In genomic region chr1:91968710-91969379, GRCm38 (mm10) we compare ENCODE assay signal across 9 mouse cellular contexts.
DNase-seq lines count a peak whose midpoint lies in the region; ATAC-seq lines count a peak whose summit lies in the region.
"Had no signal": no experiment of that assay in that cellular context is flagged by ENCODE, and none has a peak within 500 bp of the region (broad histone marks: within the 10 kb centered on the region; RNA-seq: fewer than 3 reads in every experiment).

No protein-coding gene starts in this region.

- H3K9me3 ChIP-seq in intestine, embryonic 14.5 days (ENCODE audit: control insufficient read depth, low read length) = no peaks in the 10 kb centered on the region
- H3K9me3 ChIP-seq in intestine, embryonic 15.5 days = no peaks in the 10 kb centered on the region
- H3K9me3 ChIP-seq: liver, embryonic 15.5 days had no signal

- H3K4me1 ChIP-seq in intestine, embryonic 14.5 days (replicated peaks; ENCODE audit: control insufficient read depth, insufficient read depth, low read length) = no peaks in the 10 kb centered on the region
- no peaks in the 10 kb centered on the region for H3K4me1 ChIP-seq in intestine, embryonic 15.5 days (replicated peaks)
- H3K4me1 ChIP-seq: liver, embryonic 15.5 days had no signal

- no peaks in the 10 kb centered on the region for H3K27me3 ChIP-seq in intestine, embryonic 14.5 days (replicated peaks; ENCODE audit: control insufficient read depth, insufficient read depth, low read length)
- no peaks in the 10 kb centered on the region for H3K27me3 ChIP-seq in intestine, embryonic 15.5 days (replicated peaks)
- H3K27me3 ChIP-seq: liver, embryonic 15.5 days had no signal

- peak; percentile 75 for DNase-seq in intestine, embryonic 14.5 days (ENCODE audit: low spot score)
- DNase-seq in Muller cell, postnatal 12 days (ENCODE audit: inconsistent ontology term) = peak; percentile 17
- peak; percentile 60 to 81 for DNase-seq in cerebellum, postnatal 25 days
- DNase-seq in heart, postnatal 4 days = peak; percentile 68
- DNase-seq in left cerebral cortex, postnatal 4 days = peak; percentile 61
- DNase-seq in ovary, postnatal 36 days (ENCODE audit: low spot score) = peak; percentile 55
- no peak for DNase-seq in natural killer cell, adult 2 months (ENCODE audit: low spot score in 2 of 2)

- H3K27ac ChIP-seq in intestine, embryonic 14.5 days (ENCODE audit: low read depth) = no peak overlapping the region
- H3K27ac ChIP-seq in intestine, embryonic 15.5 days = no peak overlapping the region
- H3K27ac ChIP-seq: liver, embryonic 15.5 days had no signal

- no peak overlapping the region for H3K9ac ChIP-seq in intestine, embryonic 14.5 days (ENCODE audit: low read length)
- H3K9ac ChIP-seq in intestine, embryonic 15.5 days = no peak overlapping the region
- H3K9ac ChIP-seq: liver, embryonic 15.5 days had no signal

- H3K36me3 ChIP-seq in intestine, embryonic 14.5 days (ENCODE audit: control insufficient read depth, insufficient read depth, low read length) = peaks cover 63% of the 10 kb centered on the region
- peaks cover 6% of the 10 kb centered on the region; the same call in 1 of the 2 replicates for H3K36me3 ChIP-seq in intestine, embryonic 15.5 days

- no peak overlapping the region for H3K4me3 ChIP-seq in intestine, embryonic 14.5 days (ENCODE audit: low read depth, low read length)
- no peak overlapping the region for H3K4me3 ChIP-seq in intestine, embryonic 15.5 days (replicated peaks)
- H3K4me3 ChIP-seq: liver, embryonic 15.5 days had no signal

- no peak overlapping the region for H3K4me2 ChIP-seq in intestine, embryonic 14.5 days (ENCODE audit: low read length)
- H3K4me2 ChIP-seq in intestine, embryonic 15.5 days (replicated peaks) = no peak overlapping the region
- H3K4me2 ChIP-seq: liver, embryonic 15.5 days had no signal

- WGBS in intestine, embryonic 14.5 days = 49% methylated on average over 5 of the region's 5 CpGs
- 62% methylated on average over 5 of the region's 5 CpGs for WGBS in intestine, embryonic 15.5 days

- intact Hi-C loops in left cerebral cortex, postnatal 4 days (cut with DNase I) = loop anchor here (10.0 kb wide), 1 partner anchor 394 kb away; no protein-coding TSS in a partner anchor

- no peak for ATAC-seq in intestine, embryonic 14.5 days (replicated peaks; ENCODE audit: low FRiP score, low TSS enrichment, low read depth)
- ATAC-seq in intestine, embryonic 15.5 days = no peak

Comparison
In these comparisons a context has a peak if more than half of its experiments do, and no peak if none do; other contexts are left out.
1. DNase-seq: peak in intestine, embryonic 14.5 days (single experiment), Muller cell, postnatal 12 days (single experiment), cerebellum, postnatal 25 days (2 of 2), heart, postnatal 4 days (single experiment), left cerebral cortex, postnatal 4 days (single experiment) and ovary, postnatal 36 days (single experiment); none in natural killer cell, adult 2 months (0 of 2).